Mouse (Mus musculus) G1E (cell line): ENCODE results near the gene Ccdc124.

Source experiments
- CTCF ChIP-seq: IDR thresholded peaks from 2 replicates; pipeline ENCODE4 v1.5.1; 2012; ENCODE audit warnings: low read depth, low read length, inconsistent platforms, mixed read lengths
- POLR2AphosphoS5 ChIP-seq: IDR thresholded peaks from 2 replicates; pipeline ENCODE4 v1.6.1; 2012; ENCODE audit warnings: low read depth, low read length, inconsistent platforms; ENCODE audit not compliant: insufficient replicate concordance

- TF ChIP-seq CTCF (no peak), POLR2AphosphoS5 (no peak)
Measured at GRCm38 (mm10) chr8:70825816-70826215, 47.9 kb downstream of the Ccdc124 start.
